Mouse (Mus musculus): ENCODE results near the gene Kif9. TPM values are rescaled to one million over a fixed set of nuclear protein-coding genes. Genes with fewer than 3 reads are reported as not detected.
A peak's percentile ranks its signal among the peaks of the same experiment; 100 is the strongest.

Gene Kif9
- polyA plus RNA-seq, 1 experiment, result 3.9 TPM

GRCm38 (mm10) chr9:110457926-110458325 is 18.8 kb upstream of the Kif9 start:
- H3K4me1 ChIP-seq (ENCODE audit: control insufficient read depth, insufficient read depth, low read length), result peaks cover 29% of the 10 kb centered on the region
- no peak for TF ChIP-seq POLR2A (IDR thresholded peaks at IDR 0.05; ENCODE audit: borderline replicate concordance, low read depth, low read length)
- no peak for TF ChIP-seq CTCF (IDR thresholded peaks at IDR 0.05; ENCODE audit: low read depth, low read length)
- H3K4me3 ChIP-seq (ENCODE audit: insufficient read depth, low read length), result no peak overlapping the region
- no peak overlapping the region for H3K27ac ChIP-seq (ENCODE audit: insufficient read depth, low read depth, low read length)

DNA sequence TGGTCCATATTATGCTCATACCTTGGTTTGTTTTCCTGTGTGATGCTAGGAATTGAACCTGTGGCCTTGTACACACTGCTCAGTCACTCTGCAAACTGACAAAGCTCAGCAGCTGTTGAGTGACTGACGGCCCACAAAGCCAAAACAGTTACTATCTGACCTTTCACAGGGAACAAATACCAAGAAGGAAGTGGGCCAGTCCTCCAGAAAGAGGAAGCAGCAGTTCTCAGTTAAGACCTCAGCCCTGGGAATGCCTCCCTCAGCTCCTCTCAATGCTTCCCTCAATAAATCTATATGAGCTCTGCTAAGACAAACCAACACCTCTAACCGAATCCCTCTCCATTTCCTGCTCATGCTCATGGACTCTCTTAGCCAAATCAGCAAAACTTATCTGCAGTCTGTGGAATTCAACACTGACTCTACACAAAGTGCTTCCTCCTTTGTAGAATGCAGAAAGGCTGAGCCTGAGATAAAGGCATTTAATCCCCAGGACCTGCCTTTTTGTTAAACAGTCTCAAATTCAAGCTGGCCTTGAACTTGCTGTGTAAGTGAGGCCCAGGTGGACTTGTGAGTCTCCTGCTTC is 17.5 kb upstream of the Kif9 start:
- Histone ChIP-seq H3K27ac (ENCODE audit: insufficient read depth, low read depth, low read length) (peak overlapping the region; percentile 94), H3K4me3 (ENCODE audit: insufficient read depth, low read length) (no peak overlapping the region), H3K4me1 (ENCODE audit: control insufficient read depth, insufficient read depth, low read length) (peaks cover 35% of the 10 kb centered on the region)
- no peak for TF ChIP-seq POLR2A (IDR thresholded peaks at IDR 0.05; ENCODE audit: borderline replicate concordance, low read depth, low read length)
- TF ChIP-seq CTCF (IDR thresholded peaks at IDR 0.05; ENCODE audit: low read depth, low read length), result no peak

DNA sequence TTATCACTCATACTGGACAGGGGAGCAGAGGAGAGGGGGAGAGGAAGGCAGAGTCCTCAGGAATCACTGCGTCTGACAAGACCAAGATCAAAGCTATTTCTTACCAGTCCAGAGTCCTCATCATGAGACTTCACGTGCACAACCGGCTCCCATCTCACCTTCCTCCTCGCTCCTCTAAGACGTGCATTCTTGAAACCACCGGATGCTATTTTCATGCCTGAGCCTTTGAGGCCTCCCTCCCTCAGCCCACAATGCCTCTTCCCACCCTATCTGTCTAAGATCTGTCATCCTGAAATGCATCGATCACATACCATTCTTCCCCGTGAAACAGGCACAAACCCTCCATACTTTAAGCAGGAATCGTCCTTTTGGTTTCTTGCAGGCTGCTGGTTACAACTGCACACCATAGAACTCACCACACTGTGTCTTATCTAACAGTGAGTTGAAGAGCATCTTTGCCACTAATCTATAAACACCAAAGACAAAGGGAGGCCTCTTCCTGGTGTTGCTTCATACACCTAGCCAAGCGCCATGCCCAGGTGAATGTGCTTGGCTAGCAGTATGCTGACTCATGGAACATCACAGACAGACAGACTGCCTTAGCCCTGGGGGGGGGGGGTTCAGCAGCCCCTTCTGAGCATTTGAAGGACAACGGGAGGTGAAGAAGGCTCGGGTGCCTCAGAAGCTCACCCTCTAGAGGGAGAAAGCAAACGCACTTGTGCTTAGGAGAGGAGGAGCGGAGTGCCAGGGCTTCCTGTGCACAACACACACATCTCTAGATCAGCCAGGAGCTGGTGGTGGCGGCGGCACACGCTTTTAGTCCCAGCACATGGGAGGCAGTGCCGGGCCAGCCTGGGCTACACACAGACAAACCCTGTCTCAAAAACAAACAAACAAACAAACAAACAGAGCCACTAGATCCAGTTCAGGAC is 15.6 kb upstream of the Kif9 start:
- Histone ChIP-seq H3K4me1 (ENCODE audit: control insufficient read depth, insufficient read depth, low read length) (peaks cover 40% of the 10 kb centered on the region), H3K27ac (ENCODE audit: insufficient read depth, low read depth, low read length) (no peak overlapping the region), H3K4me3 (ENCODE audit: insufficient read depth, low read length) (no peak overlapping the region)
- TF ChIP-seq CTCF (IDR thresholded peaks at IDR 0.05; ENCODE audit: low read depth, low read length), result no peak
- no peak for TF ChIP-seq POLR2A (IDR thresholded peaks at IDR 0.05; ENCODE audit: borderline replicate concordance, low read depth, low read length)

GRCm38 (mm10) chr9:110462321-110462720 is 14.4 kb upstream of the Kif9 start:
- no peak overlapping the region for H3K4me3 ChIP-seq (ENCODE audit: insufficient read depth, low read length)
- H3K4me1 ChIP-seq (ENCODE audit: control insufficient read depth, insufficient read depth, low read length), result peaks cover 40% of the 10 kb centered on the region
- no peak overlapping the region for H3K27ac ChIP-seq (ENCODE audit: insufficient read depth, low read depth, low read length)
- TF ChIP-seq CTCF (IDR thresholded peaks at IDR 0.05; ENCODE audit: low read depth, low read length), result no peak

GRCm38 (mm10) chr9:110463983-110464591 is 12.7 kb upstream of the Kif9 start:
- H3K4me3 ChIP-seq (ENCODE audit: insufficient read depth, low read length), result no peak overlapping the region
- peak overlapping the region; percentile 25 for H3K27ac ChIP-seq (ENCODE audit: insufficient read depth, low read depth, low read length)
- no peak for TF ChIP-seq CTCF (IDR thresholded peaks at IDR 0.05; ENCODE audit: low read depth, low read length)
- TF ChIP-seq POLR2A (IDR thresholded peaks at IDR 0.05; ENCODE audit: borderline replicate concordance, low read depth, low read length), result no peak
- peaks cover 25% of the 10 kb centered on the region for H3K4me1 ChIP-seq (ENCODE audit: control insufficient read depth, insufficient read depth, low read length)

- TF ChIP-seq CTCF (IDR thresholded peaks at IDR 0.05; ENCODE audit: low read depth, low read length), result no peak
- no peak for TF ChIP-seq POLR2A (IDR thresholded peaks at IDR 0.05; ENCODE audit: borderline replicate concordance, low read depth, low read length)
- Histone ChIP-seq H3K4me1 (ENCODE audit: control insufficient read depth, insufficient read depth, low read length) (peaks cover 20% of the 10 kb centered on the region), H3K4me3 (ENCODE audit: insufficient read depth, low read length) (no peak overlapping the region), H3K27ac (ENCODE audit: insufficient read depth, low read depth, low read length) (no peak overlapping the region)
Measured at GRCm38 (mm10) chr9:110465336-110465735, 11.4 kb upstream of the Kif9 start.

DNA sequence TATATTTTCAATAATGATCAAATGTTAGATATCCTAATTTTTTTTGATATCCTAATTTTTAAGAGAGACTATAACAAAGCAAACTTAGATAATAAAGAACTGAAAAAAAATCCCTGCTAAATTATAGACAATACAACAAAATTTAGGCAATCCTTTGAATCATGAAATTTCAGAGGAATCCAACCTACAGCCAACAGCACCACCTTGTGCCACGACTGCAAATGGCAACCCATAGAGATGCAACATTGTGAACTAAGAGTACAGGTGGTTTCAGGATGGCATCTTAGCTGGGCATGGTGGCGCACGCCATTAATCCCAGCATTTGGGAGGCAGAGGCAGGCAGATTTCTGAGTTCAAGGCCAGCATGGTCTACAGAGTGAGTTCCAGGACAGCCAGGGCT is 10.6 kb upstream of the Kif9 start:
- Histone ChIP-seq H3K4me1 (ENCODE audit: control insufficient read depth, insufficient read depth, low read length) (peaks cover 18% of the 10 kb centered on the region), H3K4me3 (ENCODE audit: insufficient read depth, low read length) (no peak overlapping the region), H3K27ac (ENCODE audit: insufficient read depth, low read depth, low read length) (no peak overlapping the region)
- TF ChIP-seq POLR2A (IDR thresholded peaks at IDR 0.05; ENCODE audit: borderline replicate concordance, low read depth, low read length) (no peak), CTCF (IDR thresholded peaks at IDR 0.05; ENCODE audit: low read depth, low read length) (no peak)

GRCm38 (mm10) chr9:110477951-110478350 is 1.2 kb downstream of the Kif9 start:
- no peak overlapping the region for H3K27ac ChIP-seq (ENCODE audit: insufficient read depth, low read depth, low read length)
- H3K4me1 ChIP-seq (ENCODE audit: control insufficient read depth, insufficient read depth, low read length), result peaks cover 23% of the 10 kb centered on the region
- TF ChIP-seq CTCF (IDR thresholded peaks at IDR 0.05; ENCODE audit: low read depth, low read length) (no peak), POLR2A (IDR thresholded peaks at IDR 0.05; ENCODE audit: borderline replicate concordance, low read depth, low read length) (no peak)
- H3K4me3 ChIP-seq (ENCODE audit: insufficient read depth, low read length), result no peak overlapping the region

DNA sequence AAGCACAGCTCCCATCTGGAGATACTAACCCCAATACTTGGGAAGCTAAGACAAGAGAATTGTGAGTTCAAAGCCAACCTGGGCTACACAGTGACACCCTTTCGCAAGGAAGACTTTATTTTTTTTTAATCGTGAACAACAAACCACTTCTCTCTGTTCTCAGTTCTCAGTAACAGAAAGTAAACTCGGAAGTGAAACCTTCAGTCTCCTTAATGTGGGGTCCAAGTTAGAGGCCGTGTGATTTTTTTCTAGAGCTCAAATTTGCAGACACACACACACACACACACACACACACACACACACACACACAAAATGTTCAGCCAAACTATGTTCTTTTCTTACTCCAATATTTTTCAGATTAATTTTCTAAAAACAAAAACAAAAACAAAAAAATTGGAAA is 1.9 kb downstream of the Kif9 start:
- Histone ChIP-seq H3K4me3 (ENCODE audit: insufficient read depth, low read length) (no peak overlapping the region), H3K27ac (ENCODE audit: insufficient read depth, low read depth, low read length) (peak overlapping the region; percentile 37), H3K4me1 (ENCODE audit: control insufficient read depth, insufficient read depth, low read length) (peaks cover 23% of the 10 kb centered on the region)
- no peak for TF ChIP-seq POLR2A (IDR thresholded peaks at IDR 0.05; ENCODE audit: borderline replicate concordance, low read depth, low read length)
- no peak for TF ChIP-seq CTCF (IDR thresholded peaks at IDR 0.05; ENCODE audit: low read depth, low read length)

DNA sequence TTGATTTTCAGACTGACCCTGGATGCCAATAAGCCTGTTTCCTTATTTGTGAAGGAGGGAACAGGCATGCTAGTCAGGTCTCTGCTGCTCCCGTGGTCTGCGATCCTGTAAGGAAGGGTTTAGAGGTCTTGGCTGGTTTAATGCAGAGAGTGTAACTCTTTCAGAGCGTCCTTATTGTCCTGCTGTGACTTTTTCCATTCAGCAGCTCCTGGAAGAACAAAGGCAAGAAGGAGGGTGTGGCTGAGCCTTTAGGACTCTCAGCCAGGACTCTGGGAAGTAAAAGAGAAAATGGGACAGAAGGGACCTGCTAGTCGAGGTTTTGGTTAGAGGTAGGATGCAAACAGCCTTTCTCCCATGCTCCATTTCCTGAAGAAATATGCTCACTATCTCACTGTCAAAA is 12.1 kb downstream of the Kif9 start:
- TF ChIP-seq CTCF (IDR thresholded peaks at IDR 0.05; ENCODE audit: low read depth, low read length) (no peak), POLR2A (IDR thresholded peaks at IDR 0.05; ENCODE audit: borderline replicate concordance, low read depth, low read length) (no peak)
- Histone ChIP-seq H3K27ac (ENCODE audit: insufficient read depth, low read depth, low read length) (no peak overlapping the region), H3K4me3 (ENCODE audit: insufficient read depth, low read length) (no peak overlapping the region), H3K4me1 (ENCODE audit: control insufficient read depth, insufficient read depth, low read length) (no peaks in the 10 kb centered on the region)

Measured in bone marrow macrophage, adult 2 months (primary cell).